Mouse (Mus musculus): ENCODE results near the gene Clec11a.
"Not testable (repeated sequence)": the region's sequence is repeated elsewhere in the genome, so short reads cannot be mapped to it uniquely, and the experiment has no call there.

The Clec11a gene

DNA sequence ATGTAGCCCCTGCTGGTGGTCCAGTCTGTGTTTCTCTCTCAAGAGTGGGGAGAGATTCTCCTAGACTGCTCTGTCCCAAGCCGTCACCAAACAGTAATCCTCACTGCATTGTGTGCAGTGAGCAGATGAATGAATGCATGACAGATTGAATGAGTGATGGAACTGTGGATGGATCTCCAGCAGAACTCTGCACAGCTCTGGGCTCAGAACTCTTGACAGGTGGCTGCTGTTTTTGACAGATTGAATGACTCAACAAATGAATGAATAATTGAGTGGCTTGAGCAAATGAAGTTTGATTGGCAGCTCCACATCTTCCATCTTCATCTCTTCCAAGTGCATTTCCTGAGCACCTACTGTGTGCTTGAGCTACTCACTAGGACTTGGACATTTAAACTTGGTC is 15.6 kb upstream of the Clec11a start:
- DNase-seq (ENCODE audit: low spot score): no peak

DNA sequence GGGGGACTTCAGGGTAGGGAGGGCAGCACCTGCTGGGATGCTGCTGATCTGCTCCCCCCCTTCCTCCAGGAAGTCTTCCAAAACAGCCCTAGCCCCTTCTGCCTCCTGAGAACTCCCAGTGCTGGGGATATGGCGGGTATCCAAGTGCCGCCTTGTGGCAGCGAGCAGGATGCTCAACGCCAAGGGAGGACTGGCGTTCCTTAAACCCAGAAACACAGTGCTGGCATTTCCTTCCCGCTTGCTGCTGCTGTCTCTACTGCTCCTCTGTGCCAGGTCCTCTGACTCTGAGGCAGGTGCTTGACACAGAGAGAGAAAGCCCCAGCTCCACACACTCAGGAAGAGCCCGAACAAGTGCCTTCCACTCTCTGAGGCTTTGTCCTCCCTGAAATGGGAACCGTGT is 14.2 kb upstream of the Clec11a start:
- no peak for DNase-seq (ENCODE audit: low spot score)

GRCm38 (mm10) chr7:44317913-44318312 is 11.2 kb upstream of the Clec11a start:
- no peak for DNase-seq (ENCODE audit: low spot score)

- no peak for DNase-seq (ENCODE audit: low spot score)
Observed at GRCm38 (mm10) chr7:44312484-44312883, 5.8 kb upstream of the Clec11a start.

DNA sequence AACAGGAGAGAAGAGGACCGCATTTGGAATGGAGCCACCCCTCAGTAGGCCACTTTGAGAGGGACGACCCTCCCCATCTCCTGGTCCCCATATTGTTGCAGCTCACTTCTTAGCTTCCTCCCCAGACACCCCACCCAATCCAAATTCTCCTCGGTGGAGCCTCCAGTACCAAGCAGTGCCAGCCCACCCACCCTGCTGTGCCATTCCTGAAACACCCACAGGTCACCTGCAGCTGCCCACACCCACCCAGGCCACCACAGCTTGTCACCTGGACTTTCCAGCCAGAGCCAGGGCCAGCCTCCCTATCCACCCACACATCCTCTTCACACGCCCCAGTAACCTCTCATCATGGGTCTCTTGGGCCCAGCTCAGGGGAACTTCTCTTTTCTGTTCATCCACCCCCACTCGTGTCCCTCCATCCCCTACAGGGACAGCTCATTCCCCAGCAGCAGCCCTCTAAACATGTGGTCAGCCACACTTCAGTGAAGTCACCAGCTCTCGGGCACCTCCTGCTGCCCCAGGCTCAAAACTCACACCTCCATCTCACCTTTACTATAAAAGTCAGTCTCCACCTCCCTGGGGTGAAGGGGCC is 5.1 kb upstream of the Clec11a start:
- DNase-seq (ENCODE audit: low spot score): no peak

GRCm38 (mm10) chr7:44310878-44311712 is 4.4 kb upstream of the Clec11a start:
- peak; percentile 35 for DNase-seq (ENCODE audit: low spot score)

GRCm38 (mm10) chr7:44310285-44310877 is 3.7 kb upstream of the Clec11a start:
- DNase-seq (ENCODE audit: low spot score): no peak

GRCm38 (mm10) chr7:44309475-44310284 is 3.0 kb upstream of the Clec11a start, which contains the start of gene Shank1:
TSS of gene Shank1 (plus strand) at chr7:44310253.
- no peak for DNase-seq (ENCODE audit: low spot score)

- DNase-seq (ENCODE audit: low spot score): no peak
Observed at GRCm38 (mm10) chr7:44307261-44308020, 739 bp upstream of the Clec11a start.

DNA sequence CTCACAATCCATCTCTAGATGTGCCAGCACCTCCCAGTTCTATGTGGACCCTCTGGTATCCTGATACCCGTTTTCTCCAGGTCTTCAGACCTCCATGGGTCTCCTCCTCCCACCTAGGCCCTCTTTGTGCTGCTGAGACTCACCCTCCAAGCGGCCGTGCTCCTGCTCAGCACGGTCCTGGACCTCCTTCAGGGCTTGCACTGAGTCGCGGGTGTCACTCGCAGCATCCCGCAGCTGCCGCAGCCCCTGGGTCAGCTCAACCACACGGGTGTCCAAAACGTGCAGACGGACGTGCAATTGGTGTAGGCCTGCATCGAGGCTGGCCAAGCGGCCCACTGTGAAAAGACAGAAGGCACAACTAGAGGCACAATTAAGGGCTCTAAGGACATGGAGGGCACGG is 1.0 kb downstream of the Clec11a start:
- DNase-seq (ENCODE audit: low spot score): no peak

- DNase-seq (ENCODE audit: low spot score): peak; percentile 94
Observed at GRCm38 (mm10) chr7:44304775-44305641, 1.7 kb downstream of the Clec11a start.

GRCm38 (mm10) chr7:44304463-44304774 is 2.3 kb downstream of the Clec11a start:
- DNase-seq (ENCODE audit: low spot score): no peak

DNA sequence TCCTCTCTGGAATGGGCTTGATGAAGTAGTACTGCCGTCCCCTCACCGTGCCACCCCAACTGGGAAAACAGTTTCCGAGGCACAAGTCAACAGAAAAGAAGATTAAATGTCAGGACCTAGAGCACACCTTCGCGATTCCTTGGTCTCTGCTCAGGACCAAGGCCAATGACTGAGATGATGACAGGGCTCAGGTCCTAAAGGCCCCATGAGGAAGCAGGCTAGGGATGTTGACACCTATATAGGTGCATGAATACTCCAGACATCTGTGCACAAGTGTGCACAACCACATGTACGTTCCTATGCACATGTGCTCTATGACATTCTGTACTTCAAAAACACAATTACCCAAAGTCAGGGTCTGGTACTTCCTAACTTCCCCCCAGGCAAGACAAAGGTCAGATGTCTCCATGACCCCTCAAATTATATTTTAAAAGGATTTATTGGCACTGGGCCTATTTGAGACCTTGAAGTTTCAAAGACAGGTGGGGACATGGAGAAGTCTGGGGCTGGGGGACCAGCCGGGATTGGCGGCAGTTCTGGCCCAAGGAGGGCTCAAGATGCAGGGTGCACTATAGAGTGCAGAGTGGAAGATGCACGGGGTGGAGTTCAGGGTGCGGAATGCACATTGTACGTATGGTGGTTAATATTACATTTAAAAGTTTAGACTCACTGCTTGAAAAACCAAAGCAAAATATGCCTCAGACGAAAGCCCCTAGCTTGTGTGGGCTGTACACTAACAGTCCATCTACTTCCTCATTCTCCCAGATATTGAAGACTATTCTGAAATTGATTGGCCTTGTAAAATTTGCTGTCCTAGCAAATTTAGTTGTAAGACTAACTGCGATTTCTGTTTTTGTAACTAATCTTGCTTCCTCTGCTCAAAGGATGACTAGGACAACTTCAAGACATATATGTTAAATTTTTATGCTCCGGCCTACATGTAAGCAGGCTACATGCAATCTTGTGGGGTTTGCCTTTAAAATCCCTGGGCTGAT is 3.1 kb downstream of the Clec11a start:
- no peak for DNase-seq (ENCODE audit: low spot score)

DNA sequence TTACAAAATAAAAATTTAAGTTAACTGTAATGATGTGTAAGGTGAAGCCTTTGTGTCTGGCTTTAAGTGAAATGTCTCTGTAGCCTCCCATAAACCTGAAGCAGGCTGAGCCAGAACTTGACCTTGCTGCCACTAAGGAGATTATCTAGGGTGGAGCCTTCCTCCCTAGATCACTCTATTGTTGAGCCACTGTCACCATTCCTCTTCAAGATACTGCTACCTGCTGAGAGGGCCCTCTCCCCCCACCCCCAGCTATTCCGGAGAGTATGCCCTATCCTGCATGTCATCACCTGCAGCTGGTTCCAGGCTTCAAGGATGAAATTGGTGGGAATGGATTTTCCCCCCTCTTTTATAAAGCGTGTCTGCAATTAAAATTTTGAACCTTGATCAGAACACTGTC is 9.2 kb downstream of the Clec11a start:
- not testable (repeated sequence) for DNase-seq (ENCODE audit: low spot score)

DNA sequence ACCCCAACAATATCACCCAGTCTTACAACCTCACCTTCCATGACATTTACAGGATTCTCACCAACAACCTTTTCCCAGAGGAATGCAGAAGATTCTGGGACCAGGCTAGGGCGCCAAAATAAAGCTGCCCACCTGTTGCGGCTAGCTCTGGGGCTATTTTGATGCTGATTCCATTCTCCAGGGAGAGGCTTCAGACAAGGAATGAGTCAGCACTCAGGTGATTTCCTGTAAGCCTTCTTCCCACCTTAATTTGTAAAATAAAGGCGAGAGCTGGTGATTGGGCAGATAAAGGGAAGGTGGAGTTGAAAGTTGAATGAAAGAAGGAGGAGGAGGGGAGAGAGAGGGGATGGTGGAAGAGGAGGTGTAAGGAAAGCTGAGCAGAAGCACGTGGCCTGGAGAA is 15.3 kb downstream of the Clec11a start:
- DNase-seq (ENCODE audit: low spot score): no peak

DNA sequence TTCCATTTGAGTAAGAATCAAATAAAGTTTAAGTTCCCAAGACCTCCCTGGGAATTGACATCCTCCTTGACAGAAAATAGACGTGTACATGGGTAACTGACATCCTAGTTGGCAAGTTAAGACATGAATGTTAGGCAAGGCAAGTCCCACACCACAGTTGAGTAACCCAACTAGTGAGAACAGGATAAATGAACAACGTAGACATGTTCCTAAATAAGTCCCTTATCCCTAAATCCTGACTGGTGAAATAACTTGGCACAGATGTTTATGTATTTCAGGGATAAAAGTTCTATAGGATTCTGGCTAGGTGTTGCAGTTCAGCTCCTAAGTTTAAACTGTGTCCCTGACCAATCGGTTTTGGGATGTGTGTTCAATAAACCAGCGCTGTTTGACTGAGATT is 15.7 kb downstream of the Clec11a start:
- DNase-seq (ENCODE audit: low spot score): no peak

DNA sequence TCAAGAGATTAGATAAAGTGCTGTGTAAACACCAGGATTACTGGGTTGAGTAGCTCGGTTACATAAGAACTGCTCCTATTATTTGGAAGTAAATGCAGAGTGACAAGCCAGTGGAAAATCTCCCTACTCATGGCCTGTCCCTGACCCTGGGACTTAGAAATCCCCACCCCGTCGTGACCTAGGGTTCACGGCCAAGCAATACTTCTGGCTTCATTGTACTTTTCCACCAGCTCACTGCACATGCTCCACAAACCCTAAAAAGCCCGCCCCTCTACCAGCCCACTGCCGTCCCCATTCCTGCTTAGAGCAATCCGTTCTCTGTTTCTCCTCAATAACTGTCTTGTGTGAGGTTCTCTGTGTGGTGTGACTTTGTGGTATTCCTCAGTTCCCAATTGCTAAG is 18.9 kb downstream of the Clec11a start:
- DNase-seq (ENCODE audit: low spot score): no peak

DNA sequence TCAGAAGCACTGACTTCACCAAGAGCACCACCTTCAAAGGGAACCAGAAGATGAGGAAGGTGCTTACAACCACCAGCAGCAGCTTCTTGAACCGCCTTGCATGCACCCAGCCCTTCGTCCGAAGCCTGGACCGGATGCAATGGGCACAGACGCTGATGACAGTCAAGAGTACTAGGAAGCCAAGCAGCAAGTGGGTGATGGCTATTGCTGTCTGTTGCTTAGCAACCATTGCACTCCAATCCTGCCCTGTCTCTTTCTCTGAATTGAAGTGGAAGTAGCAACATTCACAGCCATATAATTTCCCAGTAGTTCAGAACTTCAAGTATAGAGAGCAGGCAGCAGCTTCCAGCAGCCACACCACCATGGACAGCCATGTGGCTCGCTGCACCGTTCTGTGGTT is 25.1 kb downstream of the Clec11a start:
- DNase-seq (ENCODE audit: low spot score): no peak

DNA sequence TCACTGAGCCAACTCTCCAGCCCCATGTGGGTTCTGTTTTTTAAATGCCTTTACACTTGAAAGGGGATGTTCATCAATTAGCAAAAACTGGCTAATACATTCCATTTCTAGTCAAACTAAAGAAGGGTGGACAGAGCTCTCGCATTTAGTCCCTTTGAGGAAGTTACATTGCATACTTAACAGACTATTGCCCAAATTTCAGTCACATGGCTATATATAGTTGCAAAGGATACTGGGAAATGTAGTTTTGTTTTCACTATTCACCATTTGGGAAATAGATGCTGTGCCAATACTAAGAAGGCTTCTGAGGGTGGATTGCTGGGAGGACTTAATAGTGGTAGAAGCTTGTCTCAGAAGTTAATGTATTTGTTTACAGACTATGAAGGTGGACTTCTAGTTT is 25.7 kb downstream of the Clec11a start:
- no peak for DNase-seq (ENCODE audit: low spot score)

- DNase-seq (ENCODE audit: low spot score): no peak
Observed at GRCm38 (mm10) chr7:44277250-44277622, 29.5 kb downstream of the Clec11a start.

All from ovary, postnatal 36 days (tissue).